Mouse (Mus musculus): Measurements from ENCODE around the gene Edar. TPM values are rescaled to one million over a fixed set of nuclear protein-coding genes. Genes with fewer than 3 reads are reported as not detected.

Gene Edar
- polyA plus RNA-seq, 1 experiment from 2014 or later, result 0.84 TPM

Other genes starting within 250 kb of the Edar start
- 22.8 and 24.8 TPM in 2 replicates for gene Ranbp2, start 228.7 kb downstream of the Edar start, polyA plus RNA-seq (2015; fragmentation: Nextera tagmentation; extraction: Ambion mirVana)
- 11.4 and 11.5 TPM in 2 replicates for gene Ccdc138, start 177.7 kb downstream of the Edar start, polyA plus RNA-seq (2015; fragmentation: Nextera tagmentation; extraction: Ambion mirVana)
- not detected in 2 replicates for gene Gm17542, start 42.6 kb upstream of the Edar start, polyA plus RNA-seq (2015; fragmentation: Nextera tagmentation; extraction: Ambion mirVana)
- 9.2 and 11.0 TPM in 2 replicates for gene Sh3rf3, start 137.7 kb upstream of the Edar start, polyA plus RNA-seq (2015; fragmentation: Nextera tagmentation; extraction: Ambion mirVana)

All from forebrain, embryonic 16.5 days (tissue).